In the genomic region with DNA sequence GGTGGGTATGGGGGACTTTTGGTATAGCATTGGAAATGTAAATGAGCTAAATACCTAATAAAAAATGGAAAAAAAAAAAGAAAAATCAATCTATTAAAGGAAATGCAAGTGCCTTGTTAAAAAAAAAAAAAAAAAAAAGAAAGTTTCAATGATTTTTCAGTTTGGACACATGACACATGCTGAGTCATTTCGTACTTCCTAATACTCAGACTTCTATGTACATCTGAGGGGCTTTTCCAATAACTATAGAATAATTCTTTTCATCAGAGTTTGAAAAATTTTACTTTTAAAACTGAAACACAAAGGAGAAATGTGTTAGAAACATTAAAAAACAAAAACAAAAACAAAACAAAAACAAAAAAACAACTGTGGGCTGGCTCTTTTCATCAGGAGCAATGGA, we compare ENCODE assay signal across 35 mouse cellular contexts.
"Had no signal": no experiment of that assay in that cellular context is flagged by ENCODE, and none has a peak within 500 bp of the region (broad histone marks: within the 10 kb centered on the region; RNA-seq: fewer than 3 reads in every experiment).

No protein-coding gene starts in this region.

- H3K27ac ChIP-seq: heart, embryonic 10.5 days; heart, embryonic 13.5 days; heart, embryonic 15.5 days; hindbrain, embryonic 10.5 days; hindbrain, embryonic 12.5 days; hindbrain, embryonic 13.5 days; hindbrain, embryonic 14.5 days; hindbrain, embryonic 15.5 days; hindbrain, postnatal 0 days; intestine, embryonic 15.5 days; kidney, embryonic 15.5 days; kidney, postnatal 0 days; layer of hippocampus, adult 2 months; left cerebral cortex, adult 2 months had no signal

- H3K4me1 ChIP-seq: heart, embryonic 10.5 days; heart, embryonic 12.5 days; heart, embryonic 13.5 days; heart, embryonic 15.5 days; hindbrain, embryonic 10.5 days; hindbrain, embryonic 12.5 days; hindbrain, embryonic 13.5 days; hindbrain, embryonic 15.5 days; intestine, embryonic 15.5 days; kidney, embryonic 15.5 days had no signal

- DNase-seq: heart, postnatal 10 days; heart, postnatal 14 days; heart, postnatal 36 days; kidney, adult 11 months; kidney, adult 18-20 months; kidney, adult 2 months; kidney, adult 8-10 months; kidney, adult 9 months; kidney, postnatal 10 days; kidney, postnatal 14 days; kidney, postnatal 25 days; kidney, postnatal 36 days; kidney, postnatal 4 days; layer of hippocampus, adult 9-11 months; layer of hippocampus, postnatal 36 days had no signal

- H3K4me3 ChIP-seq: heart, embryonic 10.5 days; heart, embryonic 12.5 days; heart, embryonic 13.5 days; heart, embryonic 15.5 days; hindbrain, embryonic 10.5 days; hindbrain, embryonic 12.5 days; hindbrain, embryonic 13.5 days; hindbrain, embryonic 15.5 days; intestine, embryonic 15.5 days; kidney, embryonic 15.5 days; layer of hippocampus, adult 2 months; left cerebral cortex, adult 2 months had no signal

- H3K9me3 ChIP-seq: heart, embryonic 10.5 days; heart, embryonic 12.5 days; heart, embryonic 13.5 days; heart, embryonic 15.5 days; hindbrain, embryonic 12.5 days; hindbrain, embryonic 13.5 days; hindbrain, embryonic 15.5 days; intestine, embryonic 15.5 days; kidney, embryonic 15.5 days had no signal

- H3K9ac ChIP-seq: heart, embryonic 12.5 days; heart, embryonic 13.5 days; heart, embryonic 15.5 days; hindbrain, embryonic 12.5 days; hindbrain, embryonic 13.5 days; hindbrain, embryonic 14.5 days; hindbrain, embryonic 15.5 days; intestine, embryonic 15.5 days; kidney, embryonic 15.5 days had no signal

- H3K27me3 ChIP-seq: heart, embryonic 12.5 days; heart, embryonic 13.5 days; heart, embryonic 15.5 days; hindbrain, embryonic 12.5 days; hindbrain, embryonic 13.5 days; hindbrain, embryonic 15.5 days; intestine, embryonic 15.5 days; kidney, embryonic 15.5 days had no signal

- H3K4me2 ChIP-seq: heart, embryonic 11.5 days; heart, embryonic 12.5 days; heart, embryonic 13.5 days; heart, embryonic 15.5 days; hindbrain, embryonic 12.5 days; hindbrain, embryonic 13.5 days; hindbrain, embryonic 14.5 days; hindbrain, embryonic 15.5 days; intestine, embryonic 15.5 days; kidney, embryonic 15.5 days had no signal

- ATAC-seq: hindbrain, embryonic 16.5 days; hindbrain, postnatal 0 days; inflammation-experienced regulatory T-cells, adult 6 months; intestine, embryonic 15.5 days; intestine, embryonic 16.5 days; intestine, postnatal 0 days had no signal

- H3K36me3 ChIP-seq: heart, embryonic 10.5 days; heart, embryonic 12.5 days; heart, embryonic 13.5 days; heart, embryonic 15.5 days; hindbrain, embryonic 10.5 days; hindbrain, embryonic 12.5 days; hindbrain, embryonic 13.5 days; hindbrain, embryonic 15.5 days; intestine, embryonic 15.5 days; kidney, embryonic 15.5 days had no signal
